In the genomic region with DNA sequence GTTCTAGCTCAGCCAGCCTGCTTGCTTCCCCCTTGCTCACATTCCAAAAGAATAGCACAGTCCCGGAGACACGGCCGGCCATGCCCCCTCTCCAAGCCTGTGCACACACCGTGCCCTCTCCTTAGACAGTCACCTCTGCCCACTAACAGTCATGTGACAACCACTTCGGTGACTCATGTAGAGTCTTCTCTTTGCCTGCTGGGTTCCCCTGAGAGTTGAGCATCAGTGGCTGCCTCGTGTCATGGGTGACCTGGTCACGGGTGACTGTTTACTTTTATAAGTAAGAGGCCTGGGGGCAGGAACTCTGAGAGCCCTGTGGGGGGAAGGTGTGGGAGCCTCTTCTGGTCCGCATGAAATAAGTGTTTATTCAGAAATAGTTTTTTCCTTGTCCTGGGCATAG, we compare ENCODE assay signal across 17 mouse cellular contexts. TPM values are rescaled to one million over a fixed set of nuclear protein-coding genes. Genes with fewer than 3 reads are reported as not detected.
DNase-seq lines count a peak whose midpoint lies in the region; ATAC-seq and TF ChIP-seq lines count a peak whose summit lies in the region.
"Had no signal": no experiment of that assay in that cellular context is flagged by ENCODE, and none has a peak within 500 bp of the region (broad histone marks: within the 10 kb centered on the region; RNA-seq: fewer than 3 reads in every experiment).

No protein-coding gene starts in this region.

- H3ac ChIP-seq in myocyte (ENCODE audit: control insufficient read depth, insufficient read length), result no peak overlapping the region

- peaks cover 97% of the 10 kb centered on the region for H3K4me1 ChIP-seq in midbrain, embryonic 12.5 days
- peaks cover 78% of the 10 kb centered on the region for H3K4me1 ChIP-seq in midbrain, embryonic 10.5 days
- peaks cover 94% of the 10 kb centered on the region for H3K4me1 ChIP-seq in hindbrain, embryonic 10.5 days (replicated peaks)
- H3K4me1 ChIP-seq in heart, adult 2 months (ENCODE audit: control insufficient read depth, insufficient read depth, low read length), result no peaks in the 10 kb centered on the region

- H3K36me3 ChIP-seq in midbrain, embryonic 12.5 days, result peaks cover 10% of the 10 kb centered on the region; the same call in 1 of the 2 replicates
- H3K36me3 ChIP-seq in midbrain, embryonic 10.5 days, result no peaks in the 10 kb centered on the region
- peaks cover 2% of the 10 kb centered on the region; the same call in 1 of the 2 replicates for H3K36me3 ChIP-seq in hindbrain, embryonic 10.5 days
- H3K36me3 ChIP-seq in myocyte (ENCODE audit: control insufficient read depth, insufficient read depth), result no peaks in the 10 kb centered on the region
- H3K36me3 ChIP-seq in heart, adult 2 months (ENCODE audit: control insufficient read depth, insufficient read depth, low read length), result no peaks in the 10 kb centered on the region
- H3K36me3 ChIP-seq: kidney, embryonic 15.5 days; limb, embryonic 13.5 days had no signal

- TF ChIP-seq POLR2A in myocyte (IDR thresholded peaks at IDR 0.05; ENCODE audit: insufficient read length, low read depth), result no peak
- TF ChIP-seq POLR2A in heart, adult 2 months (IDR thresholded peaks at IDR 0.05; ENCODE audit: insufficient read depth, low read depth, low read length), result no peak

- peaks cover 98% of the 10 kb centered on the region for H3K27me3 ChIP-seq in midbrain, embryonic 12.5 days
- peaks cover 100% of the 10 kb centered on the region for H3K27me3 ChIP-seq in midbrain, embryonic 10.5 days (ENCODE audit: low read depth, poor library complexity, severe bottlenecking)
- H3K27me3 ChIP-seq in hindbrain, embryonic 10.5 days (ENCODE audit: insufficient read depth, poor library complexity, severe bottlenecking), result peaks cover 100% of the 10 kb centered on the region
- H3K27me3 ChIP-seq in myocyte (ENCODE audit: control insufficient read depth, insufficient read depth, insufficient read length), result peaks cover 68% of the 10 kb centered on the region
- H3K27me3 ChIP-seq in heart, adult 2 months (ENCODE audit: control insufficient read depth, insufficient read depth, low read length), result peaks cover 6% of the 10 kb centered on the region; the same call in 1 of the 2 replicates

- DNase-seq in midbrain, embryonic 10.5 days (ENCODE audit: low spot score), result no peak
- peak; percentile 52 for DNase-seq in NIH3T3 (ENCODE audit: low read depth)
- no peak for DNase-seq in hindbrain, embryonic 10.5 days (ENCODE audit: low spot score)
- no peak for DNase-seq in heart, adult 2 months
- DNase-seq in yolk sac, embryonic 10.5 days (ENCODE audit: low spot score), result no peak
- DNase-seq: cerebellum, adult 9-10 months; heart, postnatal 10 days; layer of hippocampus, postnatal 36 days; lung, adult 2 months had no signal

- peak overlapping the region; percentile 82 for H3K27ac ChIP-seq in midbrain, embryonic 12.5 days (replicated peaks)
- no peak overlapping the region for H3K27ac ChIP-seq in midbrain, embryonic 10.5 days (replicated peaks)
- H3K27ac ChIP-seq in hindbrain, embryonic 10.5 days, result peak overlapping the region; percentile 82; the same call in 1 of the 2 replicates
- no peak overlapping the region for H3K27ac ChIP-seq in heart, adult 2 months
- H3K27ac ChIP-seq: kidney, embryonic 15.5 days; limb, embryonic 13.5 days had no signal

- no peak for ATAC-seq in midbrain, embryonic 12.5 days (ENCODE audit: low FRiP score, low read depth)
- ATAC-seq in frontal cortex, adult (ENCODE audit: low TSS enrichment), result no peak

- H3K9me3 ChIP-seq in midbrain, embryonic 12.5 days, result no peaks in the 10 kb centered on the region
- no peaks in the 10 kb centered on the region for H3K9me3 ChIP-seq in midbrain, embryonic 10.5 days (replicated peaks)
- H3K9me3 ChIP-seq in hindbrain, embryonic 10.5 days, result no peaks in the 10 kb centered on the region
- H3K9me3 ChIP-seq: kidney, embryonic 15.5 days; limb, embryonic 13.5 days had no signal

- intact Hi-C loops in heart, adult 2 months (cut with DNase I), result no loop called here

- no peak for TF ChIP-seq EP300 in heart, adult 2 months (IDR thresholded peaks at IDR 0.05; ENCODE audit: insufficient read depth, low read depth, low read length)

- no peak overlapping the region for H3K9ac ChIP-seq in midbrain, embryonic 12.5 days (replicated peaks)
- no peak overlapping the region for H3K9ac ChIP-seq in heart, adult 2 months (ENCODE audit: low read depth, low read length)
- H3K9ac ChIP-seq: kidney, embryonic 15.5 days; limb, embryonic 13.5 days had no signal

- H3K4me2 ChIP-seq in midbrain, embryonic 12.5 days (replicated peaks), result no peak overlapping the region
- no peak overlapping the region for H3K4me2 ChIP-seq in myocyte (ENCODE audit: low read depth)
- H3K4me2 ChIP-seq: kidney, embryonic 15.5 days; limb, embryonic 13.5 days had no signal

- no peak for TF ChIP-seq CTCF in heart, adult 2 months (IDR thresholded peaks at IDR 0.05)

- whole genome bisulfite sequencing in midbrain, embryonic 12.5 days, result 39% methylated on average over 8 of the region's 8 CpGs
- WGBS in midbrain, embryonic 10.5 days, result 53% methylated on average over 8 of the region's 8 CpGs
- 55% methylated on average over 8 of the region's 8 CpGs for WGBS in hindbrain, embryonic 10.5 days
- WGBS in heart, adult 2 months, result 57% methylated on average over 8 of the region's 8 CpGs

- no peaks in the 10 kb centered on the region for H3K79me2 ChIP-seq in myocyte (ENCODE audit: control insufficient read depth, insufficient read depth)
- no peaks in the 10 kb centered on the region for H3K79me2 ChIP-seq in heart, adult 2 months (replicated peaks; ENCODE audit: control insufficient read depth, insufficient read depth, low read length)

- H3K4me3 ChIP-seq in midbrain, embryonic 12.5 days, result no peak overlapping the region
- H3K4me3 ChIP-seq in midbrain, embryonic 10.5 days, result no peak overlapping the region
- H3K4me3 ChIP-seq in hindbrain, embryonic 10.5 days, result no peak overlapping the region
- no peak overlapping the region for H3K4me3 ChIP-seq in myocyte
- no peak overlapping the region for H3K4me3 ChIP-seq in heart, adult 2 months
- H3K4me3 ChIP-seq: kidney, embryonic 15.5 days; limb, embryonic 13.5 days had no signal

TF ChIP-seq in myocyte, 11 proteins besides CTCF, POLR2A, EP300 and RAD21:
- TF ChIP-seq MAX (IDR thresholded peaks at IDR 0.05; ENCODE audit: low read depth) (no peak), MYOD1 (IDR thresholded peaks at IDR 0.05; ENCODE audit: control insufficient read depth in 1 of 3, insufficient read length in 2 of 3, low read depth in 2 of 3) (no peak), USF1 (IDR thresholded peaks at IDR 0.05; ENCODE audit: low read depth) (peak; percentile 29)

RNA-seq across cellular contexts. Expression of a gene that starts 20.5 kb away (rescaled TPM):
- polyA plus RNA-seq in midbrain, embryonic 12.5 days (2016; fragmentation: Nextera tagmentation; extraction: Ambion mirVana), result 0.26 TPM in 1 of 2 replicates, not detected in the other
- not detected in 2 replicates for polyA plus RNA-seq in midbrain, embryonic 10.5 days (2016; fragmentation: Nextera tagmentation; extraction: Ambion mirVana)
- not detected in 2 replicates for polyA plus RNA-seq in hindbrain, embryonic 10.5 days (2016; fragmentation: Nextera tagmentation; extraction: Ambion mirVana)
- polyA plus RNA-seq in myocyte (2012; fragmentation: generic; extraction: Trizol), result not detected
- not detected for total RNA-seq in heart, adult 2 months (2021)
- 0.20 TPM in 1 of 2 replicates, not detected in the other for polyA plus RNA-seq in heart, adult 2 months (2012; rRNA removed)
- total RNA-seq: granulocyte monocyte progenitor cell, adult 5-6 weeks; heart, postnatal 10 days; layer of hippocampus, postnatal 36 days; monocyte, adult 5-6 weeks had no signal

RNA-seq across cellular contexts. Expression of a gene that starts 53.0 kb away (rescaled TPM):
- polyA plus RNA-seq in midbrain, embryonic 12.5 days (2016; fragmentation: Nextera tagmentation; extraction: Ambion mirVana), result not detected in 2 replicates
- 0.14 TPM in 1 of 2 replicates, not detected in the other for polyA plus RNA-seq in midbrain, embryonic 10.5 days (2016; fragmentation: Nextera tagmentation; extraction: Ambion mirVana)
- not detected in 2 replicates for polyA plus RNA-seq in hindbrain, embryonic 10.5 days (2016; fragmentation: Nextera tagmentation; extraction: Ambion mirVana)
- polyA plus RNA-seq in myocyte (2012; fragmentation: generic; extraction: Trizol), result 0.06 TPM
- under 1 TPM; 0.26 to 0.27 TPM for total RNA-seq in heart, adult 2 months (2021)
- polyA plus RNA-seq in heart, adult 2 months (2012; rRNA removed), result 0.23 TPM in 1 of 2 replicates, not detected in the other
- total RNA-seq: granulocyte monocyte progenitor cell, adult 5-6 weeks; monocyte, adult 5-6 weeks had no signal
- polyA plus RNA-seq: embryonic facial prominence, embryonic 11.5 days had no signal

Comparison
In these comparisons a context has a peak if more than half of its experiments do, and no peak if none do; other contexts are left out.
1. H3K27ac ChIP-seq: peak in midbrain, embryonic 12.5 days (single experiment) and hindbrain, embryonic 10.5 days (single experiment); none in midbrain, embryonic 10.5 days (single experiment) and heart, adult 2 months (single experiment).